Mouse (Mus musculus): ENCODE results near the gene D630039A03Rik.

Gene D630039A03Rik

GRCm38 (mm10) chr4:57916201-57916661 lies at the start of gene D630039A03Rik:
Gene D630039A03Rik, minus strand, starts transcription at chr4:57916297.
- no peak for DNase-seq (ENCODE audit: low spot score)

GRCm38 (mm10) chr4:57965516-57965915 lies 49.4 kb upstream of the D630039A03Rik start:
- DNase-seq (ENCODE audit: low spot score) = no peak

GRCm38 (mm10) chr4:57964143-57964542 lies 48.0 kb upstream of the D630039A03Rik start:
- no peak for DNase-seq (ENCODE audit: low spot score)

GRCm38 (mm10) chr4:57959056-57959455 lies 43.0 kb upstream of the D630039A03Rik start:
- DNase-seq (ENCODE audit: low spot score) = no peak

- DNase-seq (ENCODE audit: low spot score) = no peak
These were observed 42.0 kb upstream of the D630039A03Rik start for GRCm38 (mm10) chr4:57958098-57958497.

GRCm38 (mm10) chr4:57957200-57958085 lies 41.3 kb upstream of the D630039A03Rik start:
- no peak for DNase-seq (ENCODE audit: low spot score)

GRCm38 (mm10) chr4:57956029-57956960 lies 40.2 kb upstream of the D630039A03Rik start, which contains the start of gene Txn1:
Gene Txn1, minus strand, starts transcription at chr4:57956411.
- DNase-seq (ENCODE audit: low spot score) = peak; percentile 99

- DNase-seq (ENCODE audit: low spot score) = peak; percentile 63
These were observed 39.5 kb upstream of the D630039A03Rik start for GRCm38 (mm10) chr4:57955544-57955958.

- no peak for DNase-seq (ENCODE audit: low spot score)
These were observed 38.9 kb upstream of the D630039A03Rik start for GRCm38 (mm10) chr4:57954991-57955390.

- DNase-seq (ENCODE audit: low spot score) = no peak
These were observed 38.5 kb upstream of the D630039A03Rik start for GRCm38 (mm10) chr4:57954580-57954979.

- DNase-seq (ENCODE audit: low spot score) = no peak
These were observed 37.7 kb upstream of the D630039A03Rik start for GRCm38 (mm10) chr4:57953796-57954195.

- no peak for DNase-seq (ENCODE audit: low spot score)
These were observed 36.8 kb upstream of the D630039A03Rik start for GRCm38 (mm10) chr4:57952891-57953290.

GRCm38 (mm10) chr4:57952416-57952815 lies 36.3 kb upstream of the D630039A03Rik start:
- DNase-seq (ENCODE audit: low spot score) = no peak

- no peak for DNase-seq (ENCODE audit: low spot score)
These were observed 33.8 kb upstream of the D630039A03Rik start for GRCm38 (mm10) chr4:57949866-57950265.

GRCm38 (mm10) chr4:57947476-57947875 lies 31.4 kb upstream of the D630039A03Rik start:
- no peak for DNase-seq (ENCODE audit: low spot score)

- DNase-seq (ENCODE audit: low spot score) = no peak
These were observed 30.9 kb upstream of the D630039A03Rik start for GRCm38 (mm10) chr4:57947036-57947435.

GRCm38 (mm10) chr4:57942892-57943291 lies 26.8 kb upstream of the D630039A03Rik start:
- no peak for DNase-seq (ENCODE audit: low spot score)

- no peak for DNase-seq (ENCODE audit: low spot score)
These were observed 24.5 kb upstream of the D630039A03Rik start for GRCm38 (mm10) chr4:57940631-57941030.

GRCm38 (mm10) chr4:57937292-57937691 lies 21.2 kb upstream of the D630039A03Rik start:
- no peak for DNase-seq (ENCODE audit: low spot score)

- DNase-seq (ENCODE audit: low spot score) = no peak
These were observed 18.1 kb upstream of the D630039A03Rik start for GRCm38 (mm10) chr4:57934181-57934580.

GRCm38 (mm10) chr4:57930559-57931170 lies 14.6 kb upstream of the D630039A03Rik start:
- DNase-seq (ENCODE audit: low spot score) = no peak

All from retina, embryonic 14.5 days (tissue).